Mouse (Mus musculus): ENCODE measurements around the gene Vps35l.
A peak's percentile ranks its signal among the peaks of the same experiment; 100 is the strongest.

The Vps35l gene

GRCm38 (mm10) chr7:118778561-118778960, 38.5 kb downstream of the Vps35l start:
- DNase-seq: no peak

- DNase-seq: no peak
Observed at GRCm38 (mm10) chr7:118783305-118784001, 43.4 kb downstream of the Vps35l start.

GRCm38 (mm10) chr7:118786091-118786490, 46.1 kb downstream of the Vps35l start:
- no peak for DNase-seq

GRCm38 (mm10) chr7:118787326-118787725, 47.3 kb downstream of the Vps35l start:
- no peak for DNase-seq

GRCm38 (mm10) chr7:118788481-118788880, 48.5 kb downstream of the Vps35l start:
- DNase-seq: no peak

- DNase-seq: no peak
Observed at GRCm38 (mm10) chr7:118790292-118790691, 50.3 kb downstream of the Vps35l start.

- no peak for DNase-seq
Observed at GRCm38 (mm10) chr7:118793899-118794298, 53.9 kb downstream of the Vps35l start.

- no peak for DNase-seq
Observed at GRCm38 (mm10) chr7:118795779-118796178, 55.8 kb downstream of the Vps35l start.

- no peak for DNase-seq
Observed at GRCm38 (mm10) chr7:118796838-118797237, 56.8 kb downstream of the Vps35l start.

- DNase-seq: no peak
Observed at GRCm38 (mm10) chr7:118797600-118797999, 57.6 kb downstream of the Vps35l start.

- no peak for DNase-seq
Observed at GRCm38 (mm10) chr7:118798105-118798570, 58.1 kb downstream of the Vps35l start.

- no peak for DNase-seq
Observed at GRCm38 (mm10) chr7:118800112-118800734, 60.2 kb downstream of the Vps35l start.

GRCm38 (mm10) chr7:118801791-118802190, 61.8 kb downstream of the Vps35l start:
- no peak for DNase-seq

GRCm38 (mm10) chr7:118803425-118803824, 63.4 kb downstream of the Vps35l start:
- DNase-seq: no peak

- DNase-seq: no peak
Observed at GRCm38 (mm10) chr7:118806631-118807411, 66.8 kb downstream of the Vps35l start.

GRCm38 (mm10) chr7:118807899-118808298, 67.9 kb downstream of the Vps35l start:
- no peak for DNase-seq

GRCm38 (mm10) chr7:118811407-118812106, 71.5 kb downstream of the Vps35l start:
- DNase-seq: peak; percentile 37

GRCm38 (mm10) chr7:118813592-118813991, 73.6 kb downstream of the Vps35l start:
- no peak for DNase-seq

GRCm38 (mm10) chr7:118816275-118816674, 76.2 kb downstream of the Vps35l start:
- DNase-seq: no peak

- no peak for DNase-seq
Observed at GRCm38 (mm10) chr7:118817741-118818140, 77.7 kb downstream of the Vps35l start.

- no peak for DNase-seq
Observed at GRCm38 (mm10) chr7:118819666-118820065, 79.6 kb downstream of the Vps35l start.

- no peak for DNase-seq
Observed at GRCm38 (mm10) chr7:118821356-118821755, 81.3 kb downstream of the Vps35l start.

All from liver (tissue).